ENCODE assay signal across 8 mouse cellular contexts in the genomic region with DNA sequence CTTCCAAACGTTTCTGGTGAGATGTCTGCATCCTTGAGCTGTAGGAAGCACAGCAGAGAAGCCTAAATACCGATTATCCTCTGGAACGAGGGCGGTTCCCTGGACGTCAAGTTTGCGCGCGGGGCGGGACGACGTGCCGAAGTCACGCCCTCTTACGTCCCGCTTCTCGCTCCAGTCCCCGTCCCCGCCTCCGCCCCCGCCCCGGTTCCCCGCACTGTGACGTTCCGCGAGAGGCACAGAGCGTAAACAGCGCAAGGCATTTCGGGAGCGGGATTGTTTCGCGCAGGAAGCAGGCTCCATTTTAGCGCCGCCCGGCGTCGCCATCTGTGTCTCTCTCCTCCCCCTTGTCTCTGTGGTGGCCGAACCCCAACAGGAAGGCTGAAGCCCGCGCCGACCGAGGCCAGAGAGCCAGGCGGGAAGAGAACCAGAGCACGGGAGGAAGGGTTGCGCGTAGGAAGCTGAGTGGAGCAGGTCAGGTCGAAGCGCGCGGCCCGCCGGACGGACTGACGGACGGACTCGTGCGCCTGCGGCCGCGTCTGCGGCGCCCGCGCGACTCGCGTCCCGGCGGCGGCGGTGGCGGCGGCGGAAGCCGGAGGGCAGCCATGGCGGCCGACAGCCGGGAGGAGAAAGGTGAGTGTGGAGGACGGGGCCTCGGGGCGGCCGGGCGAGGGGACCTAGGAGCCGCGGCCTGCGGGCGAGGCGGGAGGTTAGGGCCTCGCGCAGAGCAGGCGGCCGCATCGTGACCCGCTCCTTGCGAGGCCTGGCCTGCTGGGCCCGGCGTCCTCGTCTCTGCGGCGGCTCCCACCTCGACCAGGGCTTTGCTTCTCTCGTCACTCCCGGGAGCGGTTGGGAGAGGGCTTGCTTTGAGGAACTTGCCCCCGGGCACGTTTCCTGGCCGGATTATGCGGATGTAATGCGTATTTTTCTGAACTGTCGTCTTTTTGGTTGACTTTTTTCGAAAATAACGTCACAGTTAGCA. TPM values are rescaled to one million over a fixed set of nuclear protein-coding genes. Genes with fewer than 3 reads are reported as not detected.
DNase-seq lines count a peak whose midpoint lies in the region; ATAC-seq lines count a peak whose summit lies in the region.

A gene (plus strand): TSS at position 260 of the 979 bp plus-strand sequence.

- no peaks in the 10 kb centered on the region for H3K9me3 ChIP-seq in heart, embryonic 13.5 days
- H3K9me3 ChIP-seq in liver, embryonic 12.5 days (replicated peaks) = no peaks in the 10 kb centered on the region
- no peaks in the 10 kb centered on the region for H3K9me3 ChIP-seq in stomach, embryonic 15.5 days

- H3K4me3 ChIP-seq in brown adipose tissue, adult 24 weeks (ENCODE audit: insufficient read depth, low read depth, low read length) = peak within 1 kb of the TSS; percentile 95
- H3K4me3 ChIP-seq in heart, embryonic 13.5 days = peak within 1 kb of the TSS; percentile 97
- peak within 1 kb of the TSS; percentile 94 for H3K4me3 ChIP-seq in liver, embryonic 12.5 days
- peak within 1 kb of the TSS; percentile 98 for H3K4me3 ChIP-seq in stomach, embryonic 15.5 days (replicated peaks)

- peak within 1 kb of the TSS; percentile 99 for H3K9ac ChIP-seq in heart, embryonic 13.5 days
- H3K9ac ChIP-seq in liver, embryonic 12.5 days = peak within 1 kb of the TSS; percentile 98
- H3K9ac ChIP-seq in stomach, embryonic 15.5 days = peak within 1 kb of the TSS; percentile 97

- H3K4me1 ChIP-seq in brown adipose tissue, adult 24 weeks (ENCODE audit: control insufficient read depth, insufficient read depth, insufficient read length, low read length) = peaks cover 2% of the 10 kb centered on the region
- peaks cover 20% of the 10 kb centered on the region for H3K4me1 ChIP-seq in heart, embryonic 13.5 days
- peaks cover 26% of the 10 kb centered on the region for H3K4me1 ChIP-seq in liver, embryonic 12.5 days
- H3K4me1 ChIP-seq in stomach, embryonic 15.5 days = no peaks in the 10 kb centered on the region

- ATAC-seq in heart, embryonic 13.5 days (ENCODE audit: extremely low read depth, insufficient number of reproducible peaks, low FRiP score, low TSS enrichment) = peak; percentile 98
- ATAC-seq in liver, embryonic 12.5 days = peak; percentile 99
- peak; percentile 99 for ATAC-seq in stomach, embryonic 15.5 days (ENCODE audit: insufficient read depth, low FRiP score, low read depth)

- WGBS in heart, embryonic 13.5 days = under 1% methylated on average over 106 of the region's 111 CpGs
- under 1% methylated on average over 88 of the region's 111 CpGs for WGBS in liver, embryonic 12.5 days (ENCODE audit: insufficient replicate concordance)
- WGBS in stomach, embryonic 15.5 days = under 1% methylated on average over 107 of the region's 111 CpGs

- peak within 1 kb of the TSS; percentile 98 for H3K27ac ChIP-seq in brown adipose tissue, adult 24 weeks (replicated peaks; ENCODE audit: low read depth, low read length)
- H3K27ac ChIP-seq in heart, embryonic 13.5 days (replicated peaks) = peak within 1 kb of the TSS; percentile 99
- peak within 1 kb of the TSS; percentile 99 for H3K27ac ChIP-seq in liver, embryonic 12.5 days
- peak within 1 kb of the TSS; percentile 99 for H3K27ac ChIP-seq in stomach, embryonic 15.5 days

- no peaks in the 10 kb centered on the region for H3K36me3 ChIP-seq in heart, embryonic 13.5 days
- H3K36me3 ChIP-seq in liver, embryonic 12.5 days = peaks cover 6% of the 10 kb centered on the region; the same call in 1 of the 2 replicates
- no peaks in the 10 kb centered on the region for H3K36me3 ChIP-seq in stomach, embryonic 15.5 days

- H3K4me2 ChIP-seq in heart, embryonic 13.5 days = peak within 1 kb of the TSS; percentile 85
- H3K4me2 ChIP-seq in liver, embryonic 12.5 days = peak within 1 kb of the TSS; percentile 78
- peak within 1 kb of the TSS; percentile 56 for H3K4me2 ChIP-seq in stomach, embryonic 15.5 days

- H3K27me3 ChIP-seq in heart, embryonic 13.5 days (replicated peaks) = no peaks in the 10 kb centered on the region
- H3K27me3 ChIP-seq in liver, embryonic 12.5 days (replicated peaks) = no peaks in the 10 kb centered on the region
- H3K27me3 ChIP-seq in stomach, embryonic 15.5 days (replicated peaks) = no peaks in the 10 kb centered on the region

- peak; percentile 99 for DNase-seq in CD4-positive, CD25-positive, alpha-beta regulatory T cell, adult 2 months (ENCODE audit: low read depth, low spot score)
- DNase-seq in fat pad, adult 2 months (ENCODE audit: extremely low read depth, low read depth, low spot score) = peak; percentile 54
- peak; percentile 97 for DNase-seq in kidney, postnatal 10 days
- peak; percentile 88 to 92 for DNase-seq in natural killer cell, adult 2 months (ENCODE audit: low spot score in 2 of 2)

RNA-seq across cellular contexts. Expression of the gene that starts here (rescaled TPM):
- polyA plus RNA-seq in brown adipose tissue, adult 24 weeks (2012; ENCODE audit: insufficient read depth, insufficient read length, missing spikeins) = 19.9 and 29.1 TPM in 2 replicates
- polyA plus RNA-seq in heart, embryonic 13.5 days (2015; fragmentation: Nextera tagmentation; extraction: Ambion mirVana) = 21.9 and 24.1 TPM in 2 replicates
- polyA plus RNA-seq in liver, embryonic 12.5 days (2016; fragmentation: Nextera tagmentation; extraction: Ambion mirVana) = 23.2 and 23.9 TPM in 2 replicates
- 40.9 and 42.2 TPM in 2 replicates for polyA plus RNA-seq in stomach, embryonic 15.5 days (2015; fragmentation: Nextera tagmentation; extraction: Ambion mirVana)

Comparison
In these comparisons a context has a peak if more than half of its experiments do, and no peak if none do; other contexts are left out.
1. Peak in every context shown above with its lines: DNase-seq, ATAC-seq, H3K4me3 ChIP-seq and H3K27ac ChIP-seq.